Mouse (Mus musculus) heart, postnatal 0 days (tissue): ENCODE measurements around the gene Armh3.

Experiments used
- CTCF ChIP-seq: IDR thresholded peaks from 2 replicates; pipeline ENCODE4 v1.5.1; 2016; ENCODE audit warnings: antibody characterized with exemption, control low read depth, low read depth
- EP300 ChIP-seq: IDR thresholded peaks from 2 replicates; pipeline ENCODE4 v1.6.1; 2016; ENCODE audit warnings: antibody characterized with exemption, low read depth

DNA sequence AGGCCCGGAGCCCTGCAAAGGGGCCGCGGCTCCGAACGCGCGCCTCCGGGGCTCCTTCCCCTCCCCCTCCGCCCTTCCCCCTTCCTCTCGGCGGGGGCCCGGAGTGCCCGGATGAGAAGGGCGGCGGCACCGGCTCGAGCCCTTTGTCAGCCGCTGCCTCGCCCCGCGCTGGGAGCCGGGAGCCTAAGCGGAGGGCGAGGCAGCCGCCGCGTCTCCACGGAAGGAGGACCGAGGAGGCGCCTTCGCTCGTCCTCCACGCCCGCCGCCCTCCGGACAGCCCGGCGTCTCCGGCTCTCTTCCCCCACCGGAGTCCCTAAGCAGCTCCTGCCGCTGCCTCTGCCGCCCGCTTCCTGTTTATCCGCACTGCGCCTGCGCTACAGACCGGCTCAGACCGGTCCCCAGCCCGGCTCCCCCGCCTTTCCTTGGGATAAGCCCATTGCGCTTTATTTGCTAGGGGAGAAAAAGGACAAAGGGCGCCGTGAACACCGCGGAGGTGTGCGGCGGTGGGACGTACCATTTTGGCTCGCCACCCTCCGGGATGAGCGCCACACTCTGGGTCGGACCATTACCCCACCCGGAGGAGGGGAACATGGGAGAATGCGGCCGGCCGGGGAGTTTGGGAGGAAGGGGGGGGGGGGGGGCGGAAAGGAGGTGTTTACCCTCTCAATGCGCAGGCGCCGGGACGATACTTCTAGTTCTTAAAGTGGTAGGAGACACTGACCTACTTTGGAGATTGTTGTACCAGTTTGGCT, 214.9 kb downstream of the Armh3 start, which contains the start of gene Mgea5:
- no peak; the same call in 1 of the 2 replicates for TF ChIP-seq EP300
- 0 out of 2 replicates have a peak, but pooled peaks have one; percentile 13 for TF ChIP-seq CTCF
